Mouse (Mus musculus) forebrain, embryonic 16.5 days (tissue): ENCODE data around the gene Lmntd2. TPM values are rescaled to one million over a fixed set of nuclear protein-coding genes. Genes with fewer than 3 reads are reported as not detected.

ENCODE experiments used
- ATAC-seq: fragments of 200-750 bp; cut with Nextera tagmentation; 2 replicates; pipeline ENCODE4 v1.8.0; 2017; ENCODE audit warnings: mild to moderate bottlenecking, moderate library complexity
- H3K27ac ChIP-seq: fragments of 300-500 bp; sonication (generic); 2 replicates; pipeline ENCODE4 v1.5.1; 2014; ENCODE audit warnings: low read length, control low read depth
- H3K27me3 ChIP-seq: fragments of 300-500 bp; sonication (generic); replicated peaks from 2 replicates; pipeline ENCODE4 v1.6.1; 2014; ENCODE audit warnings: low read length; ENCODE audit not compliant: control insufficient read depth, insufficient read depth
- H3K36me3 ChIP-seq: fragments of 300-500 bp; sonication (generic); 2 replicates; pipeline ENCODE4 v1.6.1; 2014; ENCODE audit not compliant: control insufficient read depth, insufficient read depth
- H3K4me1 ChIP-seq: fragments of 300-500 bp; sonication (generic); replicated peaks from 2 replicates; pipeline ENCODE4 v1.6.1; 2014; ENCODE audit warnings: low read length; ENCODE audit not compliant: control insufficient read depth, insufficient read depth
- H3K4me2 ChIP-seq: fragments of 300-500 bp; sonication (generic); 2 replicates; pipeline ENCODE4 v1.6.1; 2014; ENCODE audit warnings: mild to moderate bottlenecking, low read length, control low read depth
- H3K4me3 ChIP-seq: fragments of 300-500 bp; sonication (generic); replicated peaks from 2 replicates; pipeline ENCODE4 v1.5.1; 2014; ENCODE audit warnings: mild to moderate bottlenecking, low read length, control low read depth
- H3K9ac ChIP-seq: fragments of 300-500 bp; sonication (generic); replicated peaks from 2 replicates; pipeline ENCODE4 v1.6.1; 2014; ENCODE audit warnings: low read depth, low read length, control low read depth
- H3K9me3 ChIP-seq: fragments of 300-500 bp; sonication (generic); 2 replicates; pipeline ENCODE4 v1.6.1; 2016; ENCODE audit warnings: low read length; ENCODE audit not compliant: control insufficient read depth
- WGBS: fragments of 180-500 bp; shearing (Covaris S2); extraction: QIAGEN DNeasy Blood & Tissue Kit; methylation state at CpG from one replicate; pipeline ENCODE4 v1.1.7; 2014; 5-methylcytosine and 5-hydroxymethylcytosine counted together
- polyA plus RNA-seq: library from polyadenylated mRNA; unstranded; fragments of >200 nt; fragmentation: Nextera tagmentation; extraction: Ambion mirVana; gene quantifications from 2 replicates; pipeline ENCODE4 v1.2.1, GENCODE M21; 2015

The Lmntd2 gene
- polyA plus RNA-seq, 1 experiment from 2014 or later: 1.2 TPM

- 94% methylated on average over 5 of the region's 5 CpGs for WGBS
- no peak for ATAC-seq
- H3K4me2 ChIP-seq: no peak overlapping the region
These were observed 4.8 kb upstream of the Lmntd2 start for GRCm38 (mm10) chr7:141218557-141219133.

GRCm38 (mm10) chr7:141218141-141218540 lies 4.3 kb upstream of the Lmntd2 start:
- ATAC-seq: no peak
- Histone ChIP-seq H3K9me3 (no peaks in the 10 kb centered on the region), H3K9ac (no peak overlapping the region), H3K4me3 (no peak overlapping the region), H3K4me2 (no peak overlapping the region), H3K27ac (no peak overlapping the region), H3K27me3 (no peaks in the 10 kb centered on the region), H3K4me1 (peaks cover 29% of the 10 kb centered on the region), H3K36me3 (no peaks in the 10 kb centered on the region)
- 87% methylated on average over 3 of the region's 3 CpGs for WGBS

More at GRCm38 (mm10) chr7:141218557-141219133, 4.8 kb upstream of the Lmntd2 start:
- peaks cover 29% of the 10 kb centered on the region for H3K4me1 ChIP-seq
- H3K4me3 ChIP-seq: no peak overlapping the region
- H3K27me3 ChIP-seq: no peaks in the 10 kb centered on the region
- no peak overlapping the region for H3K9ac ChIP-seq
- H3K27ac ChIP-seq: no peak overlapping the region
- no peaks in the 10 kb centered on the region for H3K9me3 ChIP-seq
- no peaks in the 10 kb centered on the region for H3K36me3 ChIP-seq

- WGBS: 90% methylated on average over 17 of the region's 17 CpGs
- Histone ChIP-seq H3K9me3 (no peaks in the 10 kb centered on the region), H3K9ac (no peak overlapping the region), H3K4me1 (peaks cover 26% of the 10 kb centered on the region), H3K27ac (no peak overlapping the region), H3K4me2 (no peak overlapping the region), H3K27me3 (no peaks in the 10 kb centered on the region), H3K36me3 (no peaks in the 10 kb centered on the region), H3K4me3 (no peak overlapping the region)
- ATAC-seq: no peak
These were observed 3.6 kb upstream of the Lmntd2 start for GRCm38 (mm10) chr7:141217343-141218013.

GRCm38 (mm10) chr7:141216894-141217293 lies 3.0 kb upstream of the Lmntd2 start:
- Histone ChIP-seq H3K27ac (no peak overlapping the region), H3K27me3 (no peaks in the 10 kb centered on the region), H3K36me3 (no peaks in the 10 kb centered on the region), H3K9ac (no peak overlapping the region), H3K9me3 (no peaks in the 10 kb centered on the region), H3K4me3 (no peak overlapping the region), H3K4me2 (no peak overlapping the region), H3K4me1 (peaks cover 21% of the 10 kb centered on the region)
- WGBS: 90% methylated on average over 11 of the region's 11 CpGs
- no peak for ATAC-seq

- H3K27me3 ChIP-seq: no peaks in the 10 kb centered on the region
- WGBS: 1% methylated on average over 42 of the region's 42 CpGs
- H3K4me2 ChIP-seq: peak overlapping the region; percentile 96
- no peaks in the 10 kb centered on the region for H3K9me3 ChIP-seq
- H3K4me1 ChIP-seq: peaks cover 14% of the 10 kb centered on the region
- H3K9ac ChIP-seq: peak overlapping the region; percentile 66
- H3K36me3 ChIP-seq: no peaks in the 10 kb centered on the region
- H3K4me3 ChIP-seq: peak overlapping the region; percentile 61
- H3K27ac ChIP-seq: peak overlapping the region; percentile 34
- ATAC-seq: peak; percentile 71
These were observed 2.2 kb upstream of the Lmntd2 start for GRCm38 (mm10) chr7:141215880-141216733.

GRCm38 (mm10) chr7:141215101-141215879 lies 1.4 kb upstream of the Lmntd2 start, which contains the start of gene Rassf7:
Gene Rassf7, plus strand, starts transcription at chr7:141215860.
- under 1% methylated on average over 40 of the region's 41 CpGs for WGBS
- peak; percentile 98 for ATAC-seq
- peak within 1 kb of the TSS; percentile 96 for H3K4me2 ChIP-seq
- no peaks in the 10 kb centered on the region for H3K27me3 ChIP-seq
- H3K36me3 ChIP-seq: no peaks in the 10 kb centered on the region
- peak within 1 kb of the TSS; percentile 66 for H3K9ac ChIP-seq
- peak within 1 kb of the TSS; percentile 60 for H3K27ac ChIP-seq
- H3K9me3 ChIP-seq: no peaks in the 10 kb centered on the region
- H3K4me1 ChIP-seq: peaks cover 14% of the 10 kb centered on the region
- peak within 1 kb of the TSS; percentile 61 for H3K4me3 ChIP-seq

GRCm38 (mm10) chr7:141214310-141214709 lies 430 bp upstream of the Lmntd2 start:
- Histone ChIP-seq H3K9me3 (no peaks in the 10 kb centered on the region), H3K27ac (no peak overlapping the region), H3K4me1 (peaks cover 14% of the 10 kb centered on the region), H3K4me2 (no peak overlapping the region), H3K9ac (no peak overlapping the region), H3K4me3 (no peak overlapping the region), H3K27me3 (no peaks in the 10 kb centered on the region), H3K36me3 (no peaks in the 10 kb centered on the region)
- 70% methylated on average over 3 of the region's 3 CpGs for WGBS
- no peak for ATAC-seq

GRCm38 (mm10) chr7:141213133-141213532 lies 747 bp downstream of the Lmntd2 start:
- Histone ChIP-seq H3K4me2 (no peak overlapping the region), H3K9ac (no peak overlapping the region), H3K9me3 (no peaks in the 10 kb centered on the region), H3K36me3 (no peaks in the 10 kb centered on the region), H3K4me1 (peaks cover 14% of the 10 kb centered on the region), H3K27me3 (no peaks in the 10 kb centered on the region), H3K27ac (no peak overlapping the region), H3K4me3 (no peak overlapping the region)
- WGBS: 78% methylated on average over 3 of the region's 3 CpGs
- no peak for ATAC-seq
